Mouse (Mus musculus): ENCODE results near the gene Erc2. TPM values are rescaled to one million over a fixed set of nuclear protein-coding genes. Genes with fewer than 3 reads are reported as not detected.

Gene Erc2
- polyA plus RNA-seq, 1 experiment from 2014 or later: 5.7 TPM

DNA sequence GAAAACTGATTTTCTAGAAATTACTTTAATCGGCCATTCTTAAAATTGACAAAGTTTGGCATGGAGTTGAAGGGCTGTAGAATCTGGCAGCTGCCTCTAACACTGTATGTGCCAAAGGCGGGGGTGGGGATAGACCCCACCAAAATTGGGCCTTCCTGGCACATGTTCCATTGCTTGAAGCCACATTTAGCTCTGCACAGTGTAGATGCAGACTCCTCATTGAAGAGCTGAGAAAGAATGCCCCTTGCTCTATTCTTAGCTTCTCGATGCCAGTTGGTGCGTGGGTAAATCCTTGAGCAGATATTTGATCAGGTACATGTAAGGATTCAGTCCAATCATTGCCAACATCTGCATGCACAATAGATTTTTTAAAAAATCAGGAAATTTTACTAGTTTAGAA lies 621.2 kb downstream of the Erc2 start:
- ATAC-seq (ENCODE audit: insufficient number of reproducible peaks, low FRiP score, low TSS enrichment, low read depth) (no peak), DNase-seq (ENCODE audit: low spot score) (peak; percentile 4)
- Histone ChIP-seq H3K4me1 (ENCODE audit: control insufficient read depth, insufficient read depth, low read length) (peaks cover 11% of the 10 kb centered on the region; the same call in 1 of the 2 replicates), H3K27me3 (ENCODE audit: control insufficient read depth, insufficient read depth, low read length) (no peaks in the 10 kb centered on the region), H3K4me3 (ENCODE audit: low read depth, low read length) (no peak overlapping the region), H3K9me3 (ENCODE audit: control insufficient read depth, low read length) (no peaks in the 10 kb centered on the region), H3K9ac (ENCODE audit: low read length) (no peak overlapping the region), H3K36me3 (ENCODE audit: control insufficient read depth, insufficient read depth, low read length) (no peaks in the 10 kb centered on the region), H3K27ac (replicated peaks; ENCODE audit: low read depth, low read length) (no peak overlapping the region), H3K4me2 (ENCODE audit: low read depth, severe bottlenecking) (no peak overlapping the region)
- 95% methylated on average over 4 of the region's 4 CpGs for WGBS

DNA sequence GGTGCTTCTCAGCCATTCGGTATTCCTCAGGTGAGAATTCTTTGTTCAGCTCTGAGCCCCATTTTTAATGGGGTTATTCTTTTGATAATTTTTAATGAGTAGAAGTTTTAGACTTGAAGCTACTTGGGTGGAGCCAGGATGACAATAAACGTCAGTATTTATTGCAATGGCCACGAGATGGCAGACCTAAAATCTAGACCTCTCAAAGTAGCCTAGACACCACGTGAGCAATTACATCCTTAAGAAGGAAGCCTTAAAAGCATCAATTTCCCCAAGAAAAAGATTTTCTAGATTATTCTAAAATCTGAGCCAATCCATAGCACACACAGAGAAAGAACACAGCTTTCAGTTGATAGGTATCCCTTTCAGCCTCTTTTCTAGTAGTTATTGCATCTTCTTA lies 640.5 kb downstream of the Erc2 start:
- 58% methylated on average over 4 of the region's 4 CpGs for WGBS
- no peak overlapping the region for H3K9ac ChIP-seq (ENCODE audit: low read length)
- no peak for DNase-seq (ENCODE audit: low spot score)
- no peak for ATAC-seq (ENCODE audit: insufficient number of reproducible peaks, low FRiP score, low TSS enrichment, low read depth)
- no peaks in the 10 kb centered on the region for H3K9me3 ChIP-seq (ENCODE audit: control insufficient read depth, low read length)
- no peaks in the 10 kb centered on the region for H3K36me3 ChIP-seq (ENCODE audit: control insufficient read depth, insufficient read depth, low read length)
- H3K4me3 ChIP-seq (ENCODE audit: low read depth, low read length): no peak overlapping the region
- H3K27me3 ChIP-seq (ENCODE audit: control insufficient read depth, insufficient read depth, low read length): no peaks in the 10 kb centered on the region
- H3K4me2 ChIP-seq (ENCODE audit: low read depth, severe bottlenecking): no peak overlapping the region
- H3K27ac ChIP-seq (replicated peaks; ENCODE audit: low read depth, low read length): no peak overlapping the region
- H3K4me1 ChIP-seq (ENCODE audit: control insufficient read depth, insufficient read depth, low read length): peaks cover 2% of the 10 kb centered on the region

DNA sequence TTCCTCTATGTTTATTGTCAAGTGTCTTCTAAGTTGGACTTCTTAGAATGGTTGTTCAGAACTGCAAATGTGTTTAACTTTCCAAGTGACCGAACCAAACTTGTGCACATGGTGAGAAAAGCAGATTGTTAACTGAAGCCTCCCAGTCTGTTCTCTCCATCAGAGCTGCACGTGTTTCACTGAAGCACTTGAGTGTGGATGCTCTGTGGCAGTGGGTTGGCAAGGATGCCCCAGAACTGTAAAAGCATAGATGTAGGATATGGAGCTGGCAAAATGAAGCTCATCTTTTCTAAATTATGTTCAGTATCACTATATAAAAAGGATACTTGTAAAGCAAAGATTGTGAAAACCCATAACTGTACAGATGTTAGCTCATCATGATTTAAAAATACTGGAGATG lies 645.1 kb downstream of the Erc2 start:
- no peak for ATAC-seq (ENCODE audit: insufficient number of reproducible peaks, low FRiP score, low TSS enrichment, low read depth)
- no peak overlapping the region for H3K9ac ChIP-seq (ENCODE audit: low read length)
- H3K4me3 ChIP-seq (ENCODE audit: low read depth, low read length): no peak overlapping the region
- no peak overlapping the region for H3K4me2 ChIP-seq (ENCODE audit: low read depth, severe bottlenecking)
- no peaks in the 10 kb centered on the region for H3K36me3 ChIP-seq (ENCODE audit: control insufficient read depth, insufficient read depth, low read length)
- peak; percentile 4 for DNase-seq (ENCODE audit: low spot score)
- H3K27ac ChIP-seq (replicated peaks; ENCODE audit: low read depth, low read length): no peak overlapping the region
- WGBS: 75% methylated on average over 2 of the region's 2 CpGs
- H3K4me1 ChIP-seq (ENCODE audit: control insufficient read depth, insufficient read depth, low read length): peaks cover 2% of the 10 kb centered on the region
- no peaks in the 10 kb centered on the region for H3K9me3 ChIP-seq (ENCODE audit: control insufficient read depth, low read length)
- H3K27me3 ChIP-seq (ENCODE audit: control insufficient read depth, insufficient read depth, low read length): no peaks in the 10 kb centered on the region

DNA sequence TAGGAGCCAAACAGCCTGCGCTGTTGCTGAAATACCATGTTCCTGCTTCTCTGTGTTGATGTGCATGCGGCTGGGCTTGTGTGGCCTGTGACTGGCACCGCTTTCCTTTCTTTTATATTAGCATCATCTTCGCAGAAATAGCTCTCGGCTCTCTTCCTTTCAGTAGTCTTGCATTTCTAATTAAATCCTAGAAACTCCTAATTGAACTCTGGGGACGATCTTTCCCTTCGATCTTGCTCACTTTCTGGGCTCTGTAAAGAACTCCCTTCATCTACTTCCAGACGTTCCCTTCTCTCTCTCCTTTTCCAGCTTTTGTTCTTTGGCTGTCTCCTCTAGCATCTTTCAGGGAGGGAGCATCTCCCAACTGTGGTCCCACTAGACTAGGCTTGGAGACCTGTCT lies 649.6 kb downstream of the Erc2 start:
- Histone ChIP-seq H3K36me3 (ENCODE audit: control insufficient read depth, insufficient read depth, low read length) (no peaks in the 10 kb centered on the region), H3K4me1 (ENCODE audit: control insufficient read depth, insufficient read depth, low read length) (peaks cover 2% of the 10 kb centered on the region), H3K27ac (replicated peaks; ENCODE audit: low read depth, low read length) (no peak overlapping the region), H3K4me2 (ENCODE audit: low read depth, severe bottlenecking) (no peak overlapping the region), H3K9me3 (ENCODE audit: control insufficient read depth, low read length) (no peaks in the 10 kb centered on the region), H3K27me3 (ENCODE audit: control insufficient read depth, insufficient read depth, low read length) (no peaks in the 10 kb centered on the region), H3K4me3 (ENCODE audit: low read depth, low read length) (no peak overlapping the region), H3K9ac (ENCODE audit: low read length) (no peak overlapping the region)
- no peak for ATAC-seq (ENCODE audit: insufficient number of reproducible peaks, low FRiP score, low TSS enrichment, low read depth)
- no peak for DNase-seq (ENCODE audit: low spot score)
- WGBS: 78% methylated on average over 8 of the region's 8 CpGs

DNA sequence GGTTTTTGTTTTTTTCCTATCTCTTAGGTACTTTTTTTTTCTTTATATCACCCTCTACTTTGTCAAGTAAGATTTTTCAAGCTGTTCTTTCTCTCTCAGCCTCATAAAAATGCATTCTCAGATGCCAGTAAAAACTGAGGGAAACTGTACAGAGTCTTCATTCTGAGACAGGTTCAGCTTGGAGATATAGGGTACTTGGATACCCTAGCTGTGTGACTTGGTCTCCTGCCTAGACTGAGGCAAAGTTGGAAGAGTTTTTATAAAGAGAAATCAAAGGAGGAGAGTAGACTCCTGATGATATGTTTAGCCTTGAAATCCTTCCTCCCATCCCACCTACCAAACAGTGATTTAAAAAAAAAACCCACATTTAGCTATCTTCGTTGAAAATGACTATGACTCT lies 651.4 kb downstream of the Erc2 start:
- Histone ChIP-seq H3K4me2 (ENCODE audit: low read depth, severe bottlenecking) (no peak overlapping the region), H3K27ac (replicated peaks; ENCODE audit: low read depth, low read length) (no peak overlapping the region), H3K36me3 (ENCODE audit: control insufficient read depth, insufficient read depth, low read length) (no peaks in the 10 kb centered on the region), H3K4me1 (ENCODE audit: control insufficient read depth, insufficient read depth, low read length) (peaks cover 2% of the 10 kb centered on the region), H3K4me3 (ENCODE audit: low read depth, low read length) (no peak overlapping the region), H3K27me3 (ENCODE audit: control insufficient read depth, insufficient read depth, low read length) (no peaks in the 10 kb centered on the region), H3K9me3 (ENCODE audit: control insufficient read depth, low read length) (no peaks in the 10 kb centered on the region), H3K9ac (ENCODE audit: low read length) (no peak overlapping the region)
- DNase-seq (ENCODE audit: low spot score) (no peak), ATAC-seq (ENCODE audit: insufficient number of reproducible peaks, low FRiP score, low TSS enrichment, low read depth) (no peak)
- 94% methylated on average over 1 of the region's 1 CpGs for WGBS

DNA sequence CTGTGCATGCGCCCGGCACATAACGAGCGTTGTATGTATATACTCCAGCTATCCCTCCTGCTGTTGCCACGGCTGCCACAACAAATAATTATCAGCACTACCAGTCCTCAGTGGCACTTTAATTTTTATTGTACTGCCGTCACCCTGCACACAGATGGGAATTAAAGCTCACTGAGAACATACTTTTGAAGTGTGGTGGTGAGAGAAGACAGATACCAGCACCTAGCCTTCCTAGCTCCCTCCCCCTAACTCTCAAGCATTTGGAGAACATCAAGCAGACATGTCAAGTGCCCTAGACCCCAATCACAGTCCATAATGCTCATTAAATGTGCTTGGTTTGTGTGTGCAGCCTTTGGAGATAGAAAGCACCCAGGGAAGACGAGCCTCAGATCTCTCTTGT lies 652.6 kb downstream of the Erc2 start:
- Histone ChIP-seq H3K27ac (replicated peaks; ENCODE audit: low read depth, low read length) (no peak overlapping the region), H3K9ac (ENCODE audit: low read length) (no peak overlapping the region), H3K4me2 (ENCODE audit: low read depth, severe bottlenecking) (no peak overlapping the region), H3K36me3 (ENCODE audit: control insufficient read depth, insufficient read depth, low read length) (no peaks in the 10 kb centered on the region), H3K4me1 (ENCODE audit: control insufficient read depth, insufficient read depth, low read length) (peaks cover 2% of the 10 kb centered on the region), H3K4me3 (ENCODE audit: low read depth, low read length) (no peak overlapping the region), H3K27me3 (ENCODE audit: control insufficient read depth, insufficient read depth, low read length) (no peaks in the 10 kb centered on the region), H3K9me3 (ENCODE audit: control insufficient read depth, low read length) (no peaks in the 10 kb centered on the region)
- ATAC-seq (ENCODE audit: insufficient number of reproducible peaks, low FRiP score, low TSS enrichment, low read depth): no peak
- peak; percentile 22 for DNase-seq (ENCODE audit: low spot score)
- WGBS: 22% methylated on average over 7 of the region's 7 CpGs

DNA sequence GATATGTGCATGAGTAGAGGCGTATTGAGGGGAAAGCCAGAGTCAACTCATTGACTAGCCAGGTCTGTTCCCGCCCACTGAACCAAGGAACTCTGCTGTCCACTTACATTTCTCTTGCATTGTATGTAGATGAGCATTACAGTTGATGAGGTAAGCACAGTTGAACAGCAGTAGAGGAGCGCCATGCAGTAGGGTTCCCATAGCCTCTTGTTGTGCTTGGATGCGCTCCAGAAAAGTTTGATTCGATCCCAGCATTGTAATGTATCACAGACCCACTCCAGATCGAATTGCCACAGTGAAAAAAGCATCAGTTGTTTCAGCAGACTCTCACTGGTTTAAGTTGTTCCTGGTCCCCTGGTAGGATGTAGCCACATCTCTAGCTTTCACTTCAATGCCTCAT lies 656.7 kb downstream of the Erc2 start:
- Histone ChIP-seq H3K4me2 (ENCODE audit: low read depth, severe bottlenecking) (no peak overlapping the region), H3K27me3 (ENCODE audit: control insufficient read depth, insufficient read depth, low read length) (no peaks in the 10 kb centered on the region), H3K9me3 (ENCODE audit: control insufficient read depth, low read length) (no peaks in the 10 kb centered on the region), H3K36me3 (ENCODE audit: control insufficient read depth, insufficient read depth, low read length) (no peaks in the 10 kb centered on the region), H3K4me3 (ENCODE audit: low read depth, low read length) (no peak overlapping the region), H3K4me1 (ENCODE audit: control insufficient read depth, insufficient read depth, low read length) (peaks cover 2% of the 10 kb centered on the region), H3K9ac (ENCODE audit: low read length) (no peak overlapping the region), H3K27ac (replicated peaks; ENCODE audit: low read depth, low read length) (no peak overlapping the region)
- ATAC-seq (ENCODE audit: insufficient number of reproducible peaks, low FRiP score, low TSS enrichment, low read depth) (no peak), DNase-seq (ENCODE audit: low spot score) (no peak)
- 94% methylated on average over 6 of the region's 6 CpGs for WGBS

DNA sequence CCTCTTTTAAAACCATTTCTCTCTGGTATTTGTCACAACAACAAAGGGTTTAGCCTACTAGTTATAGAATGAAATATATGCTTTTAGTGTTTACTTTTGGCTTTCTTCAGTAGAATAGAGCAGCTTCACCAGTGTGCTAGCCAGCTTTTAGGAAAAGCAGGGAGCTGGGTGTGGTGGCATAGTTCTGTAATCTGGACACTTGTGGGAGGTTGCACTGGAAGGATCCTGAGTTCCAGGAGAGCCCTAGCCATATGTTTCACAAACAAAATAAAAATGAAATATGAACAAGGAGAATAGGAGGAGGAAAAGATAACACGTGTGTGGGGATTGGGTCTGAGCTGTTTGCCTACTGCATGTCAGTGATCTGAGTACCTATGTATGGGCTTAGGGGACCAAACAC lies 658.1 kb downstream of the Erc2 start:
- H3K4me2 ChIP-seq (ENCODE audit: low read depth, severe bottlenecking): no peak overlapping the region

DNA sequence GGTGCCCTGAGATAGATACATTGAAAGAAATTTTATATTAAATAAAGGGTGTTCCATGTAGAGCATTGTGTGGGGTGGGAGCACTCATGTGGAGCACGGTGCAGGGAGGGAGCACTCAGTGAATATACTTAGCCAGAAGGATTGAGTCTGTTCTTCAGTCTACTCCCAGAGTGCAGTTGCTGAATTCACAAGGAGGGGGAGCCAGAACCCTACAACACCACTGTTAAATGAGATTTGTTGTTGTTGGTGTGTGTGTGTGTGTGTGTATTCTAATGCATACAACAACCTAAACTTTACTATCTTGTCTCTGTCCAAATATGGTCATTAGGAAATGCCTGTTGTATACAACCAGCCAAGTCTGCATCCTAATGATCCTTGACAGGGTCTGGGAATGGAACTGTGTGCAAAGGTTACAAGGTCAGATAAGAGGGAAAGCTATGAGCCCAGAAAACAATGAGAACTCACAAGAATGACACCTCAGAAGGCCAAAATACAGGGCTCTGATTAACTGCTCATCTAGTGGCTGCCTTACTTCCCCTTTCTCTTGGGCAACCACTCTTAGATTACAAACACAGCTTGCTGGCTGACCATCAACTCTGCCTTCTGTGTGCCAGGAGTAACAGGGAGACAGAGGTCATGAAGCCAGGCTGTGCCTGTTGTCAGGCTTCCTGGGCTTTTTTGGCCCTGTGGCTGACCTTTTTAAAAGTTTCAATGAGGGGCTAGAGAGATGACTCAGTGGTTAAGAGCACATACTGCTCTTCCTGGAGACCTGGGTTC lies 661.3 kb downstream of the Erc2 start:
- ATAC-seq (ENCODE audit: insufficient number of reproducible peaks, low FRiP score, low TSS enrichment, low read depth): no peak
- H3K4me3 ChIP-seq (ENCODE audit: low read depth, low read length): no peak overlapping the region
- H3K36me3 ChIP-seq (ENCODE audit: control insufficient read depth, insufficient read depth, low read length): no peaks in the 10 kb centered on the region
- no peak for DNase-seq (ENCODE audit: low spot score)
- H3K9ac ChIP-seq (ENCODE audit: low read length): no peak overlapping the region
- H3K4me1 ChIP-seq (ENCODE audit: control insufficient read depth, insufficient read depth, low read length): no peaks in the 10 kb centered on the region
- H3K4me2 ChIP-seq (ENCODE audit: low read depth, severe bottlenecking): no peak overlapping the region
- WGBS: 85% methylated on average over 1 of the region's 1 CpGs
- H3K27me3 ChIP-seq (ENCODE audit: control insufficient read depth, insufficient read depth, low read length): no peaks in the 10 kb centered on the region
- no peaks in the 10 kb centered on the region for H3K9me3 ChIP-seq (ENCODE audit: control insufficient read depth, low read length)
- no peak overlapping the region for H3K27ac ChIP-seq (replicated peaks; ENCODE audit: low read depth, low read length)

More for the DNA sequence above, 658.1 kb downstream of the Erc2 start:
- Histone ChIP-seq H3K4me1 (ENCODE audit: control insufficient read depth, insufficient read depth, low read length) (no peaks in the 10 kb centered on the region), H3K9me3 (ENCODE audit: control insufficient read depth, low read length) (no peaks in the 10 kb centered on the region), H3K27me3 (ENCODE audit: control insufficient read depth, insufficient read depth, low read length) (no peaks in the 10 kb centered on the region), H3K9ac (ENCODE audit: low read length) (no peak overlapping the region), H3K4me3 (ENCODE audit: low read depth, low read length) (no peak overlapping the region), H3K27ac (replicated peaks; ENCODE audit: low read depth, low read length) (no peak overlapping the region), H3K36me3 (ENCODE audit: control insufficient read depth, insufficient read depth, low read length) (no peaks in the 10 kb centered on the region)
- no peak for ATAC-seq (ENCODE audit: insufficient number of reproducible peaks, low FRiP score, low TSS enrichment, low read depth)
- 85% methylated on average over 1 of the region's 1 CpGs for WGBS
- no peak for DNase-seq (ENCODE audit: low spot score)
